Mouse (Mus musculus): ENCODE data around the gene Clstn3. TPM values are rescaled to one million over a fixed set of nuclear protein-coding genes. Genes with fewer than 3 reads are reported as not detected.
"Not testable (repeated sequence)": the region's sequence is repeated elsewhere in the genome, so short reads cannot be mapped to it uniquely, and the experiment has no call there.

The Clstn3 gene
- total RNA-seq, 2 experiments from 2014 or later: 371 to 377 TPM

- intact Hi-C loops (cut with DNase I); DNase-seq (ENCODE audit: low spot score in 2 of 2): not testable (repeated sequence)
Measured at GRCm38 (mm10) chr6:124425042-124425441, 39.6 kb downstream of the Clstn3 start.

DNA sequence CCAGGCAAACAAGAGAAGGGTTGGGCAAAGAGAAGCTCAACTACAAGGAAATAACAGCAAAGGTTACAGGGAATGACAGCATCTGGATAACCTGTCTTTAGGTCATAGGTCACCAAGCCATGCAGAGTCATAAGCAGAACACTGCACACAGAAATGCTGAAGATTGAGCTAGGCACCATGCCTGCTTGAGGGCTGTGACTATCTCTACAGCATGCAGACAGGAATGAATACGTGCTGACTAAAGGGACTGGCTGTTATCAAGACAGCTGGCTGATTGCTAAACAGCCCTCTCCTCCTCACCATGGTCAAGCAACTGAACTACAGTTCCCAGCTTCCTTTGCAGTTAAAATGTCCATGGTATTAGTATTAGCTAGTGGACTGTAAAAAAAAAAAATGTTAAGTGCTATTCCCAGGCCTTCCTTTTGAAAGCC, 40.5 kb downstream of the Clstn3 start:
- intact Hi-C loops (cut with DNase I): no loop called here
- DNase-seq (ENCODE audit: low spot score in 2 of 2): no peak

- no peak for DNase-seq (ENCODE audit: low spot score in 2 of 2)
- intact Hi-C loops (cut with DNase I): no loop called here
Measured at GRCm38 (mm10) chr6:124418686-124419085, 45.9 kb downstream of the Clstn3 start.

DNA sequence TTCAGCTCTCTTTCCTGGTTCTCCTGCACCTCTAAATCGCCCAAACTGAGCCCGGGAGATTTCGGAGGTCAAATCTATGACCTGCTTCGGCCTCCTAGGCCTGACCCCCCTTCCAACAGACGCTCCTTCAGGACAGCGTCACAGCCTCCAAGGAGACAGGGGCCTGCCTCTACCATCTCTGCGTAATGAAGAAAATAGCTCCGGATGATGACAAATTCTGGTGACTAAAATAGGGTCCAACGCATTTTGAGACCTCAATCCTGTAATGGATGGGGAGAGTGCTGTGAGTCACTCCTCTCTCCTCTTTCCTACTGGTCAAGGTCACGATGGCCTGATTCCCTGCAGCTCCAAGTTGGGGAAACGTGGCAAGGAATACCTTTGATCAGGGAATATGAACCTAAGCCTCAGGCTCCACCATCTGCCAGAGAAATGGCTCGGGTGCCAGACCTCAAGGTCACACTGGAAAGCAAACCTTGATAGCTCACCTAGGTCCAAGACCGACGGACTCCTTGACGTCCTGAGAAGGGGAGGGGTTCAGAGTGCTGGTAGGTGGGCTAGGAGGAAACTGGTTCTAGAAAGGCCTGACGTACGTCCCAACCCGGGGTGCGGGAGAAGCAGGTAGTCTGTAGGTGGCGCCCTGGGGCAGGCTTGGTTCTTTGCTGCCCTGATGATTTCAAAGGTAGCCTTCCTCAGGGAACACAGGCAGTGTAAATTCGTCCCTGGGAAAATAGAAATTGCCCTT, 49.1 kb downstream of the Clstn3 start:
- intact Hi-C loops (cut with DNase I): no loop called here
- peak; percentile 87 to 91 for DNase-seq (ENCODE audit: low spot score in 2 of 2)

- DNase-seq (ENCODE audit: low spot score in 2 of 2): peak; percentile 96
- intact Hi-C loops (cut with DNase I): no loop called here
Measured at GRCm38 (mm10) chr6:124414927-124415325, 49.7 kb downstream of the Clstn3 start, which contains the start of gene Pex5. Gene Pex5 (minus strand): TSS chr6:124415067.

DNA sequence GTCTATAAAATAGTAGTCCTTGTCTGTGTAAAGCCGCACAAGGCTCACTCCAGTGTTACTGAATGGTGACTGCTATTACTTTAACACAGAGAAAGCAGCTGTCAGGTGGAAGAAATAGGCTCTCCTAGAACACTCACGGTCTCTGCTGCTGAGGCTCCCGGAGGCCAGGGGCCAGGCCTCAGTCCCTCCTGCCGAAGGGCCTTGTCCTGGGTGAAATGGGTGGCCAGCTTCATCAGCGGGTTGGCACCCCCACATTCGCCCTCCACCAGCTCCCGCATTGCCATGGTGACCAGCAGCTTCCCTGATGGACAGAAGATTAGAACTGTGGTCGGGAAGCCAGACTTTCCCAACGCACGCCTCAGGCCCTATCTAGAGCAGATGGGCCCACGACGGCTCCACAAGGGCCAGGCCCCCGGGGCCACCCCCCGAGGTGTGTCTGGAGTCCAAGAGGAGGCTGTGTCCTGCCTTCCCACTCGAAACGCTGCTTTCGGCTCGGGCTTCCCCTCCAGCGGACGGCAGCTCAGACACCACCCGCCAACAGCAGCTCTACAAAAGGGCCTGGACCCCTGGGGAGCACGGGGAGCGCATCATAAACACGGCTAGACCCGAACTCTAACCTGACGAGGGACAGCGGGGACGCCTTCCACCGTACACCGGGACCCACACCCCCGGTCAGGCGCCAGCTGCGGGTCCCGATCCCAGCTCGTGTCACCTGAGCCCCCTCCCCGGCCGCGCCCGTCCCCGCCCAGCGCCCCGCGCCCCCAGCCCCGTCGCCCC, 50.3 kb downstream of the Clstn3 start:
- intact Hi-C loops (cut with DNase I): no loop called here
- peak; percentile 43 for DNase-seq (ENCODE audit: low spot score in 2 of 2)

- intact Hi-C loops (cut with DNase I): no loop called here
Measured at GRCm38 (mm10) chr6:124413770-124414149, 50.8 kb downstream of the Clstn3 start.

DNA sequence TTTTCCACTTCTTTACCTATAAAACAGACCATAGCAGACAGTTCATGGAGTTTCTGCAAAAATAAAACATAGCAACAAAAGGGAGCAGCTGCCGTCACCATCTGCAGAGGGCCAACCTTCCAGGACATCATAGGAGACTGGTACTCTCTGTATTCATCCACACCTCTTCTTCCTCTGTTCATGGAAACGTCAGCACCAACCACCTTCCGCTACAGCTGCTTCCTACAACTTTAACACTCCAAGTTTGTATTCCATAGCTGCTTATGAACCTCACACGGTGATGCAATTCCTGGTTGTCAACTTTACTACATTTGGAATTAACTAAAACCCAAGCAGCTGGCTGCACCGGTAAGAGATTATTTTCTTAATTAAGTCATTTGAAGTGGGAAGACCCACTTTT, 56.2 kb downstream of the Clstn3 start:
- intact Hi-C loops (cut with DNase I): loop anchor here (10.0 kb wide), 1 partner anchor 1524 kb away; no protein-coding TSS in a partner anchor
- no peak for DNase-seq (ENCODE audit: low spot score in 2 of 2)

More at GRCm38 (mm10) chr6:124413770-124414149, 50.8 kb downstream of the Clstn3 start:
- DNase-seq (ENCODE audit: low spot score in 2 of 2): no peak

GRCm38 (mm10) chr6:124407180-124407579, 57.4 kb downstream of the Clstn3 start:
- no peak for DNase-seq (ENCODE audit: low spot score in 2 of 2)
- intact Hi-C loops (cut with DNase I): loop anchor here (10.0 kb wide), 1 partner anchor 1522 kb away; no protein-coding TSS in a partner anchor

DNA sequence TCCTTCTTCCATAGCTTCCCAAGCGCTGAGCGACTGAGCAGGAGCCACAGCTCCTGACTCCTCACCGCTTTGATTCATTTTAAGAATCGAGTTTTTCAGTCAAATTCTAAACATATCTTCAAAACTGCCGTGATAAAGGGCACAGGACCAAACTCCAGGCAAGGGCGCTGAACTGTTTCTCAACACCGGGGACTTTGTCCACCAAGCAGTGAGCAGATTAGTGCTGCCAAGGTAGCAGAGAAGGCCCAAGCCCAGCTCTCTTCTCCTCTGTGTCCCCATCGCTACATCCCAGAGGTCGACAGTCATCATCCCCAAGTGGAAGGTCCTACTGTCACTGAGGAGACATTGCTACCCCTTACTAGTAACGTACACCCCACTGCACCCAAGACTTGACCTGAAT, 58.3 kb downstream of the Clstn3 start:
- intact Hi-C loops (cut with DNase I): loop anchor here (10.0 kb wide), 1 partner anchor 1522 kb away; no protein-coding TSS in a partner anchor
- no peak for DNase-seq (ENCODE audit: low spot score in 2 of 2)

- no peak for DNase-seq (ENCODE audit: low spot score in 2 of 2)
- intact Hi-C loops (cut with DNase I): loop anchor here (10.0 kb wide), 1 partner anchor 1515 kb away; no protein-coding TSS in a partner anchor
Measured at GRCm38 (mm10) chr6:124399738-124400137, 64.9 kb downstream of the Clstn3 start.

DNA sequence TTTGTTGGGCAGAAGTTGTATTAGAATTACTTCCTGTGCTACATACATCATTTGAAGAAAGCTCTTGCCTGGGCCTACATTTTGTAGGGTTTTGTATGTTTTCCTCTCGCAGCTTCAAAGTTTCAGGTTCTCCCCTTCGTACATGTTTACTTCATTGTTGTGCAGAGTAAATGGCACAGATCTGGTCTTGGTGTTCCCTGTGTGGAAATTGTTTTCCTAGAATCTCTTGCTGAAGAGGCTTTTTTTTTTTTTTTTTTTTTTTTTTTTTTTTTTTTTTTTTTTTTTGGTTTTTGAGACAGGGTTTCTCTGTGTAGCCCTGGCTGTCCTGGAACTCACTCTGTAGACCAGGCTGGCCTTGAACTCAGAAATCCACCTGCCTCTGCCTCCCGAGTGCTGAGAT, 69.6 kb downstream of the Clstn3 start:
- intact Hi-C loops (cut with DNase I); DNase-seq (ENCODE audit: low spot score in 2 of 2): not testable (repeated sequence)

Other genes starting within 250 kb of the Clstn3 start
- gene Vmn2r27, start 232.9 kb downstream of the Clstn3 start, total RNA-seq (2021): not detected
- gene Cd163, start 160.1 kb downstream of the Clstn3 start, total RNA-seq (2021): 1 to 10 TPM; 2.5 to 4.7 TPM
- 10 to 100 TPM; 78.8 to 80.2 TPM for gene Pex5, start 49.7 kb downstream of the Clstn3 start, total RNA-seq (2021)
- gene C1rl, start 28.3 kb upstream of the Clstn3 start, total RNA-seq (2021): under 1 TPM; 0.18 to 0.59 TPM
- 1 to 10 TPM; 1.1 to 1.3 TPM for gene C1ra, start 47.6 kb upstream of the Clstn3 start, total RNA-seq (2021)
- 1 to 10 TPM; 1.4 to 1.6 TPM for gene C1s1, start 77.6 kb upstream of the Clstn3 start, total RNA-seq (2021)
- under 1 TPM in 1 of 2 experiments, not detected in 1; 0.18 TPM for gene C1rb, start 105.5 kb upstream of the Clstn3 start, total RNA-seq (2021)
- under 1 TPM; 0.26 to 0.57 TPM for gene C1s2, start 171.3 kb upstream of the Clstn3 start, total RNA-seq (2021)
- 10 to 100 TPM; 33.8 to 37.1 TPM for gene Lpcat3, start 198.2 kb upstream of the Clstn3 start, total RNA-seq (2021)
- 10 to 100 TPM; 45.6 to 45.9 TPM for gene Emg1, start 247.4 kb upstream of the Clstn3 start, total RNA-seq (2021)
- 100 to 1,000 TPM; 133 to 144 TPM for gene Phb2, start 247.5 kb upstream of the Clstn3 start, total RNA-seq (2021)